Mouse (Mus musculus): ENCODE results near the gene Zfp180. TPM values are rescaled to one million over a fixed set of nuclear protein-coding genes. Genes with fewer than 3 reads are reported as not detected.
A peak's percentile ranks its signal among the peaks of the same experiment; 100 is the strongest.

Gene Zfp180
- total and polyA plus RNA-seq, 2 experiments from 2014 or later = 18.6 to 29.1 TPM

- H3K9me3 ChIP-seq (ENCODE audit: low read length) = no peaks in the 10 kb centered on the region
- 85% methylated on average over 4 of the region's 4 CpGs for WGBS
- no peak for TF ChIP-seq CTCF (IDR thresholded peaks at IDR 0.05; ENCODE audit: low read depth)
- 0 out of 2 replicates have a peak, but pooled peaks cover 8% of the 10 kb centered on the region for H3K4me1 ChIP-seq (ENCODE audit: insufficient read depth, low read length)
- H3K36me3 ChIP-seq (ENCODE audit: insufficient read depth, low read length) = no peaks in the 10 kb centered on the region
- H3K4me3 ChIP-seq (ENCODE audit: low read length) = no peak overlapping the region
- no peak overlapping the region for H3K27ac ChIP-seq
- no peak overlapping the region for H3K9ac ChIP-seq (replicated peaks; ENCODE audit: low read length)
- H3K27me3 ChIP-seq (ENCODE audit: insufficient read depth, low read length) = no peaks in the 10 kb centered on the region
- no peak overlapping the region for H3K4me2 ChIP-seq (ENCODE audit: low read depth, low read length)
- DNase-seq (ENCODE audit: low spot score) = no peak
- no peak for ATAC-seq
Measured at GRCm38 (mm10) chr7:24116655-24117054, 34.9 kb downstream of the Zfp180 start.

GRCm38 (mm10) chr7:24133425-24133995, 51.8 kb downstream of the Zfp180 start:
- TF ChIP-seq CTCF (IDR thresholded peaks at IDR 0.05; ENCODE audit: low read depth) = no peak
- no peak for DNase-seq (ENCODE audit: low spot score)
- peaks cover 8% of the 10 kb centered on the region for H3K4me1 ChIP-seq (ENCODE audit: insufficient read depth, low read length)
- H3K4me2 ChIP-seq (ENCODE audit: low read depth, low read length) = peak overlapping the region; percentile 87
- 17% methylated on average over 6 of the region's 6 CpGs for WGBS
- ATAC-seq = peak; percentile 70
- peak overlapping the region; percentile 70 for H3K9ac ChIP-seq (replicated peaks; ENCODE audit: low read length)
- H3K27me3 ChIP-seq (ENCODE audit: insufficient read depth, low read length) = no peaks in the 10 kb centered on the region
- H3K36me3 ChIP-seq (ENCODE audit: insufficient read depth, low read length) = peaks cover 13% of the 10 kb centered on the region; the same call in 1 of the 2 replicates
- H3K4me3 ChIP-seq (ENCODE audit: low read length) = peak overlapping the region; percentile 58
- no peaks in the 10 kb centered on the region for H3K9me3 ChIP-seq (ENCODE audit: low read length)
- peak overlapping the region; percentile 72 for H3K27ac ChIP-seq

- no peaks in the 10 kb centered on the region for H3K27me3 ChIP-seq (ENCODE audit: insufficient read depth, low read length)
- TF ChIP-seq CTCF (IDR thresholded peaks at IDR 0.05; ENCODE audit: low read depth) = no peak
- WGBS = 4% methylated on average over 32 of the region's 32 CpGs
- peak; percentile 94 for DNase-seq (ENCODE audit: low spot score)
- peak within 1 kb of the TSS; percentile 70 for H3K9ac ChIP-seq (replicated peaks; ENCODE audit: low read length)
- H3K36me3 ChIP-seq (ENCODE audit: insufficient read depth, low read length) = peaks cover 15% of the 10 kb centered on the region; the same call in 1 of the 2 replicates
- H3K4me3 ChIP-seq (ENCODE audit: low read length) = peak within 1 kb of the TSS; percentile 58
- no peaks in the 10 kb centered on the region for H3K9me3 ChIP-seq (ENCODE audit: low read length)
- peak; percentile 95 for ATAC-seq
- peak within 1 kb of the TSS; percentile 72 for H3K27ac ChIP-seq
- H3K4me2 ChIP-seq (ENCODE audit: low read depth, low read length) = peak within 1 kb of the TSS; percentile 87
- H3K4me1 ChIP-seq (ENCODE audit: insufficient read depth, low read length) = peaks cover 8% of the 10 kb centered on the region
Measured at GRCm38 (mm10) chr7:24133996-24134828, 52.5 kb downstream of the Zfp180 start, which contains the start of gene Zfp235. Gene Zfp235, plus strand, starts transcription at chr7:24134169.

- no peak for DNase-seq (ENCODE audit: low spot score)
- 91% methylated on average over 6 of the region's 6 CpGs for WGBS
- H3K36me3 ChIP-seq (ENCODE audit: insufficient read depth, low read length) = peaks cover 27% of the 10 kb centered on the region
Measured at GRCm38 (mm10) chr7:24142566-24142965, 60.8 kb downstream of the Zfp180 start.

GRCm38 (mm10) chr7:24153272-24153671, 71.5 kb downstream of the Zfp180 start:
- Histone ChIP-seq H3K4me3 (ENCODE audit: low read length) (no peak overlapping the region), H3K9me3 (ENCODE audit: low read length) (peaks cover 7% of the 10 kb centered on the region), H3K27me3 (ENCODE audit: insufficient read depth, low read length) (no peaks in the 10 kb centered on the region), H3K4me1 (ENCODE audit: insufficient read depth, low read length) (no peaks in the 10 kb centered on the region), H3K27ac (no peak overlapping the region), H3K36me3 (ENCODE audit: insufficient read depth, low read length) (no peaks in the 10 kb centered on the region), H3K4me2 (ENCODE audit: low read depth, low read length) (no peak overlapping the region), H3K9ac (replicated peaks; ENCODE audit: low read length) (no peak overlapping the region)
- TF ChIP-seq CTCF (IDR thresholded peaks at IDR 0.05; ENCODE audit: low read depth) = peak; percentile 47
- no peak for ATAC-seq
- peak; percentile 5 for DNase-seq (ENCODE audit: low spot score)
- 13% methylated on average over 1 of the region's 1 CpGs for WGBS

More at GRCm38 (mm10) chr7:24142566-24142965, 60.8 kb downstream of the Zfp180 start:
- Histone ChIP-seq H3K27ac (no peak overlapping the region), H3K27me3 (ENCODE audit: insufficient read depth, low read length) (no peaks in the 10 kb centered on the region), H3K4me1 (ENCODE audit: insufficient read depth, low read length) (no peaks in the 10 kb centered on the region), H3K4me3 (ENCODE audit: low read length) (no peak overlapping the region), H3K4me2 (ENCODE audit: low read depth, low read length) (no peak overlapping the region), H3K9me3 (ENCODE audit: low read length) (no peaks in the 10 kb centered on the region), H3K9ac (replicated peaks; ENCODE audit: low read length) (no peak overlapping the region)
- no peak for TF ChIP-seq CTCF (IDR thresholded peaks at IDR 0.05; ENCODE audit: low read depth)
- ATAC-seq = no peak

Other genes with a start within 250 kb of the Zfp180 start
- gene Vmn1r176, start 244.6 kb upstream of the Zfp180 start, total RNA-seq (2014; rRNA removed) = not detected in 2 replicates
- not detected in 2 replicates for gene Vmn1r176, start 244.6 kb upstream of the Zfp180 start, polyA plus RNA-seq (2015; fragmentation: Nextera tagmentation; extraction: Ambion mirVana)
- gene Vmn1r177, start 215.5 kb upstream of the Zfp180 start, total RNA-seq (2014; rRNA removed) = not detected in 2 replicates
- gene Vmn1r177, start 215.5 kb upstream of the Zfp180 start, polyA plus RNA-seq (2015; fragmentation: Nextera tagmentation; extraction: Ambion mirVana) = not detected in 2 replicates
- not detected in 2 replicates for gene Vmn1r178, start 189.9 kb upstream of the Zfp180 start, total RNA-seq (2014; rRNA removed)
- not detected in 2 replicates for gene Vmn1r178, start 189.9 kb upstream of the Zfp180 start, polyA plus RNA-seq (2015; fragmentation: Nextera tagmentation; extraction: Ambion mirVana)
- not detected in 2 replicates for gene Vmn1r179, start 154.9 kb upstream of the Zfp180 start, total RNA-seq (2014; rRNA removed)
- gene Vmn1r179, start 154.9 kb upstream of the Zfp180 start, polyA plus RNA-seq (2015; fragmentation: Nextera tagmentation; extraction: Ambion mirVana) = not detected in 2 replicates
- not detected in 2 replicates for gene Vmn1r180, start 131.3 kb upstream of the Zfp180 start, total RNA-seq (2014; rRNA removed)
- not detected in 2 replicates for gene Vmn1r180, start 131.3 kb upstream of the Zfp180 start, polyA plus RNA-seq (2015; fragmentation: Nextera tagmentation; extraction: Ambion mirVana)
- not detected in 2 replicates for gene Vmn1r181, start 107.3 kb upstream of the Zfp180 start, total RNA-seq (2014; rRNA removed)
- not detected in 2 replicates for gene Vmn1r181, start 107.3 kb upstream of the Zfp180 start, polyA plus RNA-seq (2015; fragmentation: Nextera tagmentation; extraction: Ambion mirVana)
- not detected in 2 replicates for gene V1rd19, start 80.2 kb upstream of the Zfp180 start, total RNA-seq (2014; rRNA removed)
- not detected in 2 replicates for gene V1rd19, start 80.2 kb upstream of the Zfp180 start, polyA plus RNA-seq (2015; fragmentation: Nextera tagmentation; extraction: Ambion mirVana)
- gene Vmn1r183, start 28.7 kb upstream of the Zfp180 start, total RNA-seq (2014; rRNA removed) = not detected in 2 replicates
- gene Vmn1r183, start 28.7 kb upstream of the Zfp180 start, polyA plus RNA-seq (2015; fragmentation: Nextera tagmentation; extraction: Ambion mirVana) = not detected in 2 replicates
- 5.0 and 7.3 TPM in 2 replicates for gene Zfp112, start 30.4 kb downstream of the Zfp180 start, total RNA-seq (2014; rRNA removed)
- gene Zfp112, start 30.4 kb downstream of the Zfp180 start, polyA plus RNA-seq (2015; fragmentation: Nextera tagmentation; extraction: Ambion mirVana) = 4.1 and 4.5 TPM in 2 replicates
- 17.0 and 19.6 TPM in 2 replicates for gene Zfp235, start 52.2 kb downstream of the Zfp180 start, total RNA-seq (2014; rRNA removed)
- gene Zfp235, start 52.2 kb downstream of the Zfp180 start, polyA plus RNA-seq (2015; fragmentation: Nextera tagmentation; extraction: Ambion mirVana) = 20.0 and 20.4 TPM in 2 replicates
- 5.4 and 5.5 TPM in 2 replicates for gene Zfp114, start 93.1 kb downstream of the Zfp180 start, total RNA-seq (2014; rRNA removed)
- gene Zfp114, start 93.1 kb downstream of the Zfp180 start, polyA plus RNA-seq (2015; fragmentation: Nextera tagmentation; extraction: Ambion mirVana) = 2.5 and 3.0 TPM in 2 replicates
- 3.7 and 5.9 TPM in 2 replicates for gene Zfp111, start 129.5 kb downstream of the Zfp180 start, total RNA-seq (2014; rRNA removed)
- gene Zfp111, start 129.5 kb downstream of the Zfp180 start, polyA plus RNA-seq (2015; fragmentation: Nextera tagmentation; extraction: Ambion mirVana) = 2.0 and 2.5 TPM in 2 replicates
- 4.4 and 8.5 TPM in 2 replicates for gene Zfp109, start 155.6 kb downstream of the Zfp180 start, total RNA-seq (2014; rRNA removed)
- 2.0 and 2.1 TPM in 2 replicates for gene Zfp109, start 155.6 kb downstream of the Zfp180 start, polyA plus RNA-seq (2015; fragmentation: Nextera tagmentation; extraction: Ambion mirVana)
- 7.5 and 9.1 TPM in 2 replicates for gene Zfp108, start 172.9 kb downstream of the Zfp180 start, total RNA-seq (2014; rRNA removed)
- 3.0 and 3.7 TPM in 2 replicates for gene Zfp108, start 172.9 kb downstream of the Zfp180 start, polyA plus RNA-seq (2015; fragmentation: Nextera tagmentation; extraction: Ambion mirVana)
- 5.4 and 6.9 TPM in 2 replicates for gene Zfp93, start 188.5 kb downstream of the Zfp180 start, total RNA-seq (2014; rRNA removed)
- 2.2 and 3.1 TPM in 2 replicates for gene Zfp93, start 188.5 kb downstream of the Zfp180 start, polyA plus RNA-seq (2015; fragmentation: Nextera tagmentation; extraction: Ambion mirVana)
- gene Zfp61, start 219.3 kb downstream of the Zfp180 start, total RNA-seq (2014; rRNA removed) = 20.1 and 23.5 TPM in 2 replicates
- gene Zfp61, start 219.3 kb downstream of the Zfp180 start, polyA plus RNA-seq (2015; fragmentation: Nextera tagmentation; extraction: Ambion mirVana) = 26.1 and 31.6 TPM in 2 replicates
- 9.6 and 12.0 TPM in 2 replicates for gene Zfp94, start 234.7 kb downstream of the Zfp180 start, total RNA-seq (2014; rRNA removed)
- 17.3 and 21.6 TPM in 2 replicates for gene Zfp94, start 234.7 kb downstream of the Zfp180 start, polyA plus RNA-seq (2015; fragmentation: Nextera tagmentation; extraction: Ambion mirVana)

Data from hindbrain, postnatal 0 days (tissue).